Mouse (Mus musculus): ENCODE data around the gene Atf7. TPM values are rescaled to one million over a fixed set of nuclear protein-coding genes. Genes with fewer than 3 reads are reported as not detected.

Gene Atf7
- polyA plus RNA-seq, 1 experiment: 31.0 TPM

DNA sequence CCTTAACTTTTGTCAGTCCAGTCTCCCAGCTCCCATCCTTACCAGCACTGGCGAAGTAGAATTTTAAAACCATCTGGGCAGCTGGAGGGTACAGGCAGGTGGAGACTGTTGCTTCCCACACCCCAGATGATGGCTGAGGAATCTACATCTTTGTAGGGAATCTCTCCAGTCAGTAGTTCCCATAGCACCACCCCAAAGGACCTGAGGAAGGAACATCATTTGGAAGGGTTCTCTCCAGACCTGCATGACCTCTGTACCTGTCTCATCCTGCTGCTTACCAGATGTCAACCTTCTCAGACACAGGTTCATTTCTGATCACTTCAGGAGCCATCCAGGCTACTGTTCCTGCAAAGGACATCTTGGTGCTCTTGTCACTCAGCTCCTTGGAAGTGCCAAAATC, 121.8 kb downstream of the Atf7 start, which contains the start of gene Gm10337:
Gene Gm10337 (plus strand): TSS at position 276 of the 400 bp plus-strand sequence.
- no peaks in the 10 kb centered on the region for H3K27me3 ChIP-seq (ENCODE audit: control insufficient read depth, insufficient read depth, insufficient read length)
- no peaks in the 10 kb centered on the region for H3K79me3 ChIP-seq (ENCODE audit: low read depth)
- H3K4me3 ChIP-seq (ENCODE audit: insufficient read depth, poor library complexity, severe bottlenecking): no peak within 1 kb of the TSS
- TF ChIP-seq CEBPB (IDR thresholded peaks at IDR 0.05; ENCODE audit: low read depth): no peak
- no peak for TF ChIP-seq MYOD1 (IDR thresholded peaks at IDR 0.05; ENCODE audit: control insufficient read depth, insufficient read length, low read depth)
- no peak for TF ChIP-seq USF1 (IDR thresholded peaks at IDR 0.05; ENCODE audit: low read depth)
- TF ChIP-seq FOSL1 (IDR thresholded peaks at IDR 0.05; ENCODE audit: insufficient read depth, low read length, poor library complexity, severe bottlenecking): no peak
- TF ChIP-seq MYOG (IDR thresholded peaks at IDR 0.05; ENCODE audit: control insufficient read depth, extremely low read depth, insufficient read length): no peak
- TF ChIP-seq CTCF (IDR thresholded peaks at IDR 0.05; ENCODE audit: control insufficient read depth, insufficient read depth, insufficient read length): no peak
- peaks cover 78% of the 10 kb centered on the region for H3K36me3 ChIP-seq (ENCODE audit: control insufficient read depth, insufficient read depth)
- no peak within 1 kb of the TSS for H3ac ChIP-seq (ENCODE audit: control insufficient read depth, insufficient read length, low read depth)
- no peaks in the 10 kb centered on the region for H3K79me2 ChIP-seq (ENCODE audit: control insufficient read depth, insufficient read depth)

- Histone ChIP-seq H3K4me3 (ENCODE audit: insufficient read depth, poor library complexity, severe bottlenecking) (no peak overlapping the region), H3K79me2 (ENCODE audit: control insufficient read depth, insufficient read depth) (peaks cover 11% of the 10 kb centered on the region), H3K27me3 (ENCODE audit: control insufficient read depth, insufficient read depth, insufficient read length) (no peaks in the 10 kb centered on the region), H3K79me3 (ENCODE audit: low read depth) (peaks cover 4% of the 10 kb centered on the region), H3K36me3 (ENCODE audit: control insufficient read depth, insufficient read depth) (peaks cover 89% of the 10 kb centered on the region), H3ac (ENCODE audit: control insufficient read depth, insufficient read length, low read depth) (no peak overlapping the region)
- TF ChIP-seq CEBPB (IDR thresholded peaks at IDR 0.05; ENCODE audit: low read depth) (peak; percentile 22), MYOG (IDR thresholded peaks at IDR 0.05; ENCODE audit: control insufficient read depth, extremely low read depth, insufficient read length) (no peak)
Observed at GRCm38 (mm10) chr15:102502254-102502840, 122.9 kb downstream of the Atf7 start.

DNA sequence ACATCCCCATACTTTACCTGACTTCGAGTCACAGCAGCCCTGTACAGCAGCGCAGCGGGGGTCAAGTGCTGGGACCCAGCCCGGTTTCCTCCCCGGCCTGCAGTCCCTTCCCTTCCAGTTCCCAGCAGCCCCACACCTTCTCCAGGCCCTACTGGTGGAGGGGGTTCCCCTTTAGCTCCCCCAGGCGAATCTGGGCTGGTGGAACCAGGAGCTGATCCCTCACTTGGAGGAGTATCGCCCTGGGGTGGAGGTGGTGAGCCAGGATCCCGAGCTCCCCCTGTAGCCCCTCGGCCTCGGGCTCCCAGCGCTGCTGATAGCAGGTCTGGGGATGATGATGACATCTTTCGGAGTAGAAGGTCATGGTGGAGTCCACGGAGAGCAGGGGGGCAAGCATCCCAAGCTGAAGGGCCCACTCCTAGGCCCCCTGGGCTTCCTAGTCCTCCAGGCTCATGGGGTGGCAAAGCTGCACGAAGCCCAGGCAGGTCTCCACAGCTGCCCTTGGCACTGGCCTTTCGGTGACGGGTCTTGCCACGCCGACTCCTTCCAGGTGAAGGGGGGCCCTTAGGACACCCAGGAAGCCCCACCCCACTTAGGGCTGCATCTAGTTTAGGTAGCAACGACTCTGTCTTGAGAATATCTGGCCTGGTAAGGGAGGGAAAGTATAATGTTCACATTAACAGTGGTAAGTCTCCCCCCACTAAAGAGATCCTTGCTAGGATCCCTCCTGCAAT, 124.0 kb downstream of the Atf7 start:
- TF ChIP-seq MAX (IDR thresholded peaks at IDR 0.05): no peak
- TF ChIP-seq CEBPB (IDR thresholded peaks at IDR 0.05; ENCODE audit: low read depth): no peak
- TF ChIP-seq USF1 (IDR thresholded peaks at IDR 0.05; ENCODE audit: low read depth): no peak
- TF ChIP-seq MYOD1 (IDR thresholded peaks at IDR 0.05; ENCODE audit: control insufficient read depth, insufficient read length, low read depth): no peak
- TF ChIP-seq MYOG (IDR thresholded peaks at IDR 0.05; ENCODE audit: control insufficient read depth, extremely low read depth, insufficient read length): no peak
- Histone ChIP-seq H3K4me3 (ENCODE audit: insufficient read depth, poor library complexity, severe bottlenecking) (no peak overlapping the region), H3K36me3 (ENCODE audit: control insufficient read depth, insufficient read depth) (peaks cover 93% of the 10 kb centered on the region), H3K79me3 (ENCODE audit: low read depth) (peaks cover 10% of the 10 kb centered on the region), H3K27me3 (ENCODE audit: control insufficient read depth, insufficient read depth, insufficient read length) (no peaks in the 10 kb centered on the region), H3ac (ENCODE audit: control insufficient read depth, insufficient read length, low read depth) (no peak overlapping the region), H3K79me2 (ENCODE audit: control insufficient read depth, insufficient read depth) (peaks cover 22% of the 10 kb centered on the region)

GRCm38 (mm10) chr15:102500479-102500878, 124.8 kb downstream of the Atf7 start:
- Histone ChIP-seq H3K79me2 (ENCODE audit: control insufficient read depth, insufficient read depth) (peaks cover 29% of the 10 kb centered on the region), H3K79me3 (ENCODE audit: low read depth) (peaks cover 17% of the 10 kb centered on the region), H3ac (ENCODE audit: control insufficient read depth, insufficient read length, low read depth) (no peak overlapping the region), H3K27me3 (ENCODE audit: control insufficient read depth, insufficient read depth, insufficient read length) (no peaks in the 10 kb centered on the region), H3K4me3 (ENCODE audit: insufficient read depth, poor library complexity, severe bottlenecking) (no peak overlapping the region), H3K36me3 (ENCODE audit: control insufficient read depth, insufficient read depth) (peaks cover 97% of the 10 kb centered on the region)
- TF ChIP-seq MYOG (IDR thresholded peaks at IDR 0.05; ENCODE audit: control insufficient read depth, extremely low read depth, insufficient read length) (no peak), FOSL1 (IDR thresholded peaks at IDR 0.05; ENCODE audit: insufficient read depth, low read length, poor library complexity, severe bottlenecking) (no peak), USF1 (IDR thresholded peaks at IDR 0.05; ENCODE audit: low read depth) (no peak), MAX (IDR thresholded peaks at IDR 0.05) (no peak), CEBPB (IDR thresholded peaks at IDR 0.05; ENCODE audit: low read depth) (no peak), MYOD1 (IDR thresholded peaks at IDR 0.05; ENCODE audit: control insufficient read depth, insufficient read length, low read depth) (no peak), CTCF (IDR thresholded peaks at IDR 0.05; ENCODE audit: control insufficient read depth, insufficient read depth, insufficient read length) (no peak)

DNA sequence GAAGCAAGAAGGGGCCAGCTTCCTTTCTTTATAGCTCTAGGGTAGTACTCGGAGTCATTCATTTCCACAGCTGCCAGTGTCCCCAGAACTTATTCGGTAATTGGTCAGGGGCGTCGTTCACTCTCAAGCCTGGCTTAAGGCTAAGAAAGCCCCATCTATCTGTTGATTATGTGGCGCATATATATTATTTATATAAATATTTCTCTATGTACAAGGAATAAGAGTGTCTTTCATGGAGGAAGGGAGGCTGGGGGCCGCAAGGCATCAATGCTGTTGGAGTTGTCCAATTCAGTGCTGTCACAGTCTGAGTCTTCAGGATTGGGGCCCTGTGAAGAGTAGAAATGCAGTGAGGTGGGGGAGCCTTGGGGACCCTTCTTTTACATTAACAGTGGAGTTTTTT, 125.4 kb downstream of the Atf7 start:
- Histone ChIP-seq H3K79me2 (ENCODE audit: control insufficient read depth, insufficient read depth) (peaks cover 36% of the 10 kb centered on the region), H3K36me3 (ENCODE audit: control insufficient read depth, insufficient read depth) (peaks cover 99% of the 10 kb centered on the region), H3K27me3 (ENCODE audit: control insufficient read depth, insufficient read depth, insufficient read length) (no peaks in the 10 kb centered on the region), H3ac (ENCODE audit: control insufficient read depth, insufficient read length, low read depth) (no peak overlapping the region), H3K4me3 (ENCODE audit: insufficient read depth, poor library complexity, severe bottlenecking) (no peak overlapping the region), H3K79me3 (ENCODE audit: low read depth) (peaks cover 23% of the 10 kb centered on the region)
- TF ChIP-seq MYOD1 (IDR thresholded peaks at IDR 0.05; ENCODE audit: control insufficient read depth, insufficient read length, low read depth) (no peak), FOSL1 (IDR thresholded peaks at IDR 0.05; ENCODE audit: insufficient read depth, low read length, poor library complexity, severe bottlenecking) (no peak), CTCF (IDR thresholded peaks at IDR 0.05; ENCODE audit: control insufficient read depth, insufficient read depth, insufficient read length) (no peak), CEBPB (IDR thresholded peaks at IDR 0.05; ENCODE audit: low read depth) (no peak), USF1 (IDR thresholded peaks at IDR 0.05; ENCODE audit: low read depth) (no peak), MYOG (IDR thresholded peaks at IDR 0.05; ENCODE audit: control insufficient read depth, extremely low read depth, insufficient read length) (no peak), MAX (IDR thresholded peaks at IDR 0.05) (no peak)

Data from C2C12 (cell line).